Mouse (Mus musculus): ENCODE measurements around the gene Gpr141.
"Not testable (repeated sequence)": the region's sequence is repeated elsewhere in the genome, so short reads cannot be mapped to it uniquely, and the experiment has no call there.

Gene Gpr141

DNA sequence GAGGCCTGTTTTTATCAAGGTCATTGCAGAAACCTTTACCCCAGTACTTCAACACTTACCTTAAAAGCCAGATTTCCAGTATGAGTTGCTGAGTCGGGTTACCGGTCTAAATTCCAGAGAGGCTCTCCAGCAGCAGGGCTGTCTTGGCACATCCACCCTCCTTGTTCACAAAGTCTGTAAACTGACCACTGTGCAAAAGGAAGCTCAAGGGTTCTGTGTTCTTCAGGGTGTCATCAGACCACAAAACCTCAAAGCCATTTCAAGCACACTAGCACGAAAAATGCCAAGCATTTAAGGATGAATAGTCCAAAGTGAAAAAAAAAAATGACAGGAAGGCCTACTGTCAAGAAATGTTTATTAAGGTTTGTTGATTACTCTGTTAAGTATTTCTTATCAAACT, at the start of gene Gpr141:
Gene Gpr141, minus strand, starts transcription at position 187 of the 400 bp plus-strand sequence.
- DNase-seq (ENCODE audit: low spot score in 2 of 2), result no peak

DNA sequence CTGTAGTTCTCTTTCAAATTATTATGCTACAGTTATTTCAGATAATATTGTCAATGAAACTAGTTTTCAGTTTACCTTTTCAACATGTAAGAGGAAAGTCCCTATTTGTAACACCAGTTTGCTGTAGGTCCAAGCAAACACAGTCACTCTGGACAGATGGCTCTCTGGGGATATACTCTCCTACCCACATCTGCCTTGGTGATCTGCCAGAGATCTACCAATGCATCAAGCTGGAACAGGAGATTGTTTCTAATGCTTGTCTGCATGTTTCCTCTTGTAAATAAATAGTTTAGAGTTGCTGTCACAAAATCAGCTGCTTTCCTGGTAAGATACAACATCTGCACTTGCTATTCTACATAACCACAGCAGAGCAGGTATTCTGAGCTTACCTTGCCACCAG, 40.2 kb upstream of the Gpr141 start:
- DNase-seq (ENCODE audit: low spot score in 2 of 2), result no peak

DNA sequence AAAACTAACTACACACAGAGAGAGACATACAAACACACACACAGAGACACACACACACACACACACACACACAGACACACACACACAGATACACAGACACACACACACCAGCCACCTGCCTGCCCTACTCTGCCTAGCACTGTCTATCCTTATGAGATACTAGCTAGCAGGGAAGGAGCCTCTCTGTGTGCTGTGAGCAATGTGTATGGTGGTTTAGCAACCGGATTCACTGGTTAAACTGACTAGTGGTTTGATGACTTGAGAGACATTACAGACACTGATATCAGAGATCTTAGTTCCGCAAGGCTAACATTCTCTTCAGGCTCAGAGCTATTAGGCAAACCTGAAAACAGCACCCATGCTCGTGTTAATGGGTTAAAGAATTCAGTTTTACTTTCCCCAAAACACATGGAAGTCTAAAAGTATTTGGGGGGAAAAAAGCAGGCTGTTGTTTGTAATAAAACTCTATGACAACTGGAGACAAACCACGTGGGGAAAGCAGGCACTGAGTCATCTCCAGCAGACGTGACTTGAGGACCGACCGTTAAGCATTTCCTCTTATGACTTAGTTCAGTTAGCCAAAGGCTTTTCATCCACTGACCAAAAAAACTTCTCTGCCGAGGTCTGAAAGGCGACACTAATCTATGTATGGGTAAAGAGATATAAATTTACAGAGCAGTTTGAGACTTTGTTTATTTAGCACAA, 30.7 kb upstream of the Gpr141 start:
- DNase-seq (ENCODE audit: low spot score in 2 of 2), result no peak

DNA sequence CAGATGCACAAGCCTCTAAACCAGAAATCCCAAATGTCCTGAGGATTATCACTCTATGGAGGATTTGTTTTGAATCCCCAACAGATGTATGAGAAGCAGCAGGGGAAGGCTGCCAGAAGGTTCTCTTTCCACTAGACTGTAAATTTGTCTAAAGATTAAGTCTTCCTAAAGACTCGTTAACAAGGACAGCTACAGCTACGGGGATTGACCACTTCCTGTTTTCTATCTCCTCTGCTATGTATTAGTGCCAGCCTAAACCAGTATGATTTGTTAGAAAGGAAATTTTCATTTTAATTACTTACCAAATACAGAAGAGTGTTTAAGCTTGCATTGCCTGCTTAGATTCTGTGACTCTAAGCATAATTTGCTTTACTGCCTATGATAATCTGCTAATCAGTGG, 30.0 kb upstream of the Gpr141 start:
- no peak for DNase-seq (ENCODE audit: low spot score in 2 of 2)

DNA sequence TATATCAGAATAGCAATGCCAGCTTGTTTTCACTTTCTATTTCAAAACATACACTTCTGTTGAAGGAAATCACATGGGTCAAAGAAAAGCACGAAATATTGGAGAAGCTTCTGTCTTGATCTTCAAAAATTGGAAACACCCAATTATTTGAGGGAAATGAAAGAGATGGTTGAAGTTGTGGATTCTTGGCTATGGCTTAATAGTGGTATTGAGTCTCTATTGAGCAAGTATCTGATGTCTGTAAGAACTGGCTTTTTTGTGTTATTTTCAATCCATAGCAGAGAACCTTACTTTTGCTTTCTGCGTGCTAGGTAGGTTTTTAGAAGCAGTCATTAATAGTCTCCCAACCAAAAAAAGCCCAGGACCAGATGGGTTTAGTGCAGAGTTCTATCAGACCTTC, 19.4 kb upstream of the Gpr141 start:
- no peak for DNase-seq (ENCODE audit: low spot score in 2 of 2)

DNA sequence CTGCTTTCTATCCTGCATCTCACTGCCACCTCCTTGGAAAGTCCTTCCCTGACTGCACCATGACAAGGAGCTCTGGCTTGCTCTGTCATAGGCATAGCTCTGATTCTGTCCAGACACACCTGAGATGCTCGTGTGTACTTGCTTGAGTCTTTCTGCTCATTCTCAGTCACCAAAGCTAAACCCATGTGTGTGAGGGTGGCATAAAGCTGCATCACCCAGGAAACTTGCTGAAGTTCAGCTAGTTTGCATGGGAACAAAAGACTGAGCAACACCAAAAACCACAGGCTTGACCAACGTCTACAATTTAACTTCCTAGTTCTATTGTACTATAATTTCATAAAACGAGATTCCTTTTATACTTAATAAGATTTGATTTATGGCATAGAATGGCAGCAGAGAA, 18.6 kb upstream of the Gpr141 start:
- DNase-seq (ENCODE audit: low spot score in 2 of 2), result no peak

DNA sequence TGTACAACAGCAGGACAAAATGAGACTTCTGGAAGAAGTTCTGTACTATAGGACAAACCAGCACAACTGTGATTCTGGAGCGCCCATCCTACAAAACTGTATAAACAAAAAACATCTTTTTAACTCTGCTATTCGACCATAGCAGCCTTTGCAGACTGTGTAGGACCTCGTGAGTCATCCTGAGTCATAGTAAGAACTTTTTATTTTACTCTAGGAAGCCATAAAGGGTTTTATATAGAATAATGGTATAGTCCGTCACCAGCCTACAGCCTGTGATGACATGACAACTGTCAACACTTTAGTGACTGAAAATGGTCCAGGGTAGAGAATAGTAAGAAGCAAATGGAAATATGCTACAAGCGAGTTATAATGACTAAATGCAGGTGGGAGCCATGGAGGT, 17.6 kb upstream of the Gpr141 start:
- DNase-seq (ENCODE audit: low spot score in 2 of 2), result no peak

DNA sequence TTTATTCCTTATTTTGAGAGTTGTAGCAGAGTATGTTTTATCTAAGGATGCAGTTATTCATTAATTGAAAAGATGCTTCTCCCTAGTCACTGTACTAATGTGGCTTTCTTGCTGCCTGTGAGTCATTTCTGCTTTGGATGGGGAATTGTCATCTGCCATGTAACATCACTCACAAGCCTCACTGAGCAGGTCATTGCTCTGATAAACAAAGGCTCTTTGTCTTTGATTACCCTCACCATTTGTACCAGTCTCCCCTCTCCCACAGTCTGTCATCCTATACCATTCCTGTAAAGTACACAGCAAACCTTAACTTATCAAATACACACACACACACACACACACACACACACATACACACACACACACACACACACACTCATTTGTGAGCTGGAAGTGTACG, 16.1 kb upstream of the Gpr141 start:
- DNase-seq (ENCODE audit: low spot score in 2 of 2), result no peak

DNA sequence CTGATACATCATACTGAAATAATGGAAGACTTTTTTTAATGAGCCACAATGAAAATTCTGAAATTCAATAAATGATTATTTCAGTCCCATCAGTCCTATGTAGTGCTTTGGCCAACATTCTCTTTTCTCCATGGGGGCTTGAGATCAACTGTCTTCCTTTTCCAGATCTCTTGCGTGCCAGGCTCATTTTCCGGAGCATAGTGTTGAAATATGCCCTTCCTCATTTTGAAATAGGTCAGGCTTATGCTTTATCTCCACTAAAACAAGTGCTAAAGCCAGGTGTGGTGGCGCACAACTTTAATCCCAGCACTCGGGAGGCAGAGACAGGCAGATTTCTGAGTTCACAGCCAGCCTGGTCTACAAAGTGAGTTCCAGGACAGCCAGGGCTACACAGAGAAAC, 6.5 kb upstream of the Gpr141 start:
- no peak for DNase-seq (ENCODE audit: low spot score in 2 of 2)

DNA sequence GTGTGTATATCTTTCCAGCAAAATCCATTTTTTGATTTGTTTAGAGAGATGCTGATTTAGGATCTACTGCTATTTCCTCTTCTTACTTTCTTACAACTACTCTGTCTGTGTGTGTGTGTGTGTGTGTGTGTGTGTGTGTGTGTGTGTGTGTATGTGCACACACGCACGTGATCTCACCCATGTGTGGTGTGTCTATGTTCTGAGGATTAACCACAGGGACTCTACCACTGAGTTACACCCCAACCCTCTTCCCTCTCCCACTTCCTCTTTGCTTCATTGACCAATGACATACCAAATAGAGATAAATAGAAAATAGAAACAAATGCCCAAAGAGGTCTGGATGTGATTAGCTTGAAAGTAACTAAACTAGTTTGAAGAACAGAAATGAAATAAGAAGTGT, 4.0 kb upstream of the Gpr141 start:
- DNase-seq (ENCODE audit: low spot score in 2 of 2), result no peak

DNA sequence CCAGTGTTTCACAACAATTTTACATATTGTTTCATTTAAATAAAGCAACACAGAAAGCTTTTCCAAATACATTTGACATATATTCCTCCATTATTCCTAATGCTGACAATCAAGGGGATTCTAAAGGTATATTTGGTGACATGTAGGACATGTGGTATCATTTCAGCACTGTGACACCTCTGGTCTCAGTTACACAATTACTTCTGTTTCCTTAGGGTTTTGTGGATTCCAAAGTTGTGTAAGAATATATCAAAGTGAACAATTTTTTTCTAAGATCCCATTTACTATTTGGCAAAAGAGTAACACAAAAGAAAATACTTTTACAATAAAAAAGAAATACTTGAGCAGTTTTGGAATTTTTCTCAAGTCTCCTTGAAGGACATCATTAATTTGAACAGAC, 2.4 kb downstream of the Gpr141 start:
- no peak for DNase-seq (ENCODE audit: low spot score in 2 of 2)

DNA sequence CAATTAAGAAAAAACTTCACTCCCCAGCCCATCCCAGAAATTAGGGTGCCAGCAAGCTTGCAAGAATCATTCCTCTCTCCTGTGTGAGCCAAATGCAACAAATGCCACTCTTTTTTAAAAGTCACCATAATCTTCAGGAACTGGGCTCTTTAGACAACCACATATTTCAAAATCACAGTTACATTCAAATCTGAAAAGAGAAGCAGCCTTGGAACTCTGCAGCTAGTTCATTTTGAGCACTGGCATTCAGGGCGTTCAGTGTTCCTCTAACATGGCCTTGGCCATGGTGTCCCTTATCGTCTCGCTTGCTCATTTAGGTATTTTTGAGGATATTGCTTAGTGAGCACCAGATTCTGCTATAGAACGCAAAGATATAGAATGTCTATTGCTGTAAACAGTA, 4.1 kb downstream of the Gpr141 start:
- DNase-seq (ENCODE audit: low spot score in 2 of 2), result no peak

DNA sequence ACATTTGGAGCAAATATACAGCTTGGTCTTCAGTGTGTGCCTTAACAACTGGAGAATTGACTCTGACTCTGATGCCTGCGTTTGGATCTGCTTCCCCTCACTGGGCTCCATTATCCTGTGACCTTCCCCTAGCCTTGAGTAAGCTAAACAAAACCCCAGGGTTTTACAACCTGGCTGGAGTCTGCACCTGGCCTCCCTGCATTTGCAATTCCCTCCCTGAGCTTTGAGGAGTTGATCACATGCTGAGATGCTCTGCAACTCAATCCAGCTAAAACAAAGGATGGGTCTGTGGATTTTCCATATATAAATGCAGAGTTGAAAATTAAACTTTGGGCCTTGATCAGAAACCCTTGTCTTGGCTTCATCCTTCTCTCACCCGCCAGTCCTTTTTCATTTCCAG, 4.8 kb downstream of the Gpr141 start:
- no peak for DNase-seq (ENCODE audit: low spot score in 2 of 2)

DNA sequence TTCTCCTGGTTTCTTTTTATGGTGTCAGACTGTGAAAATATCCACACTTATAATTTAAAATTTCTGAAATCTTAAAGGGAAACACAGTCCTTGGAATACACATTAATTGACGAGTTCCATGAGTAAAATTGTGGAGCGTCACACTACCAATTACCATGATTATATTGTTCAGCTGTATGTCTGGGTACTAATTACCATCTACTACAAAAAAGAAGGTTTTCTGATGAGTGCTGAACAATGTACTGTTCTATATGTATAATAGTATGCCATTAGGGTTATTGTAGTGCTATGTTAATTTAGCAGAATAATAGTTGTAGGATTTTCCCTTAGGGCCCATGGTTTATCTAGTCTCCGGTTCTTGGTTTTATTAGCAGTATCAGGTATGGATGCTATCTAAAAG, 29.1 kb downstream of the Gpr141 start:
- DNase-seq (ENCODE audit: low spot score in 2 of 2), result no peak

DNA sequence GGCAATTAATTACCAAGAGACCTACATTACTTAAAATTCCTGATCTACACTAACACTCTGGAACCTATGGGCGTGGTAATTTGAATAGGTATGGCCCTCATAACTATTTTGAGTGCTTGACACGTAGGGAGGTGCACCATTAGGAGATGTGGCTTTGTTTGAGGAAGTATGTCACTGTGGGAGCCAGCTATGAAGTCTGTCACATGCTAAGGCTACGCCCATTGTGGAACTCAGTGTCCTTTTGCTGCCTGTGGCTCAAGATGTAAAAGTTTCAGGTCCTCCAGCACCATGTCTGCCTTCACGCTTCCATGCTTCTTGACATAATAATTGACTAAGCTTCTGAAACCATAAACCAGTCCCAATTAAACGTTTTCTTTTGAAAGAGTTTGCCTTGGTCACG, 29.6 kb downstream of the Gpr141 start:
- DNase-seq (ENCODE audit: low spot score in 2 of 2), result no peak

DNA sequence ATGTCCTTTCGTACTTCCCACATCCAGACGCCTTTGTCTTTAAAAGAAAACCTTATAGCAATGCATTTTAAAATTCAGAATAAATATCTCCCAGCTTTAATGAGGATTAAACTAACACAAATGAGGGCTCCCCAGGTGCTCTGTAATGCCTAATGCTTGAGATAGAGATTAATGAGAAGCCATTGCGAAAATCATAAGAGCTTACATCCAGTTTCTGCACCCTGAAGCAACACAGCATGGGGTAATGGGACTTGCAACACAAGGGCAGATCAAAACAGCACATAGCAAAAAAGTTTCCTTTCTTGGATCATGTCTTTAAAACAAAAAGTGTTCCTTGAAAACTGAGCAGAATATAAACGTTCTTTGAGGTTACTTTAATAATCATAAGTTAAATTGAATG, 30.3 kb downstream of the Gpr141 start:
- no peak for DNase-seq (ENCODE audit: low spot score in 2 of 2)

DNA sequence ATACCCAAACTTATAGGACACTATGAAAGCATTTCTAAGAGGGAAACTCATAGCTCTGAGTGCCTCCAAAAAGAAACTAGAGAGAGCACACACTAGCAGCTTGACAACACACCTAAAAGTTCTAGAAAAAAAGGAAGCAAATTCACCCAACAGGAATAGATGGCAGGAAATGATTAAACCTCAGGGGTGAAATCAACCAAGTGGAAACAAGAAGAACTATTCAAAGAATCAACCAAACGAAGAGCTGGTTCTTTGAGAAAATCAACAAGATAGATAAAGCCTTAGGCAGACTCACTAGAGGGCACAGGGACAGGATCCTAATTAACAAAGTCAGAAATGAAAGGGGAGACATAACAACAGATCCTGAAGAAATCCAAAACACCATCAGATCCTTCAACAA, 36.1 kb downstream of the Gpr141 start:
- not testable (repeated sequence) for DNase-seq (ENCODE audit: low spot score in 2 of 2)

DNA sequence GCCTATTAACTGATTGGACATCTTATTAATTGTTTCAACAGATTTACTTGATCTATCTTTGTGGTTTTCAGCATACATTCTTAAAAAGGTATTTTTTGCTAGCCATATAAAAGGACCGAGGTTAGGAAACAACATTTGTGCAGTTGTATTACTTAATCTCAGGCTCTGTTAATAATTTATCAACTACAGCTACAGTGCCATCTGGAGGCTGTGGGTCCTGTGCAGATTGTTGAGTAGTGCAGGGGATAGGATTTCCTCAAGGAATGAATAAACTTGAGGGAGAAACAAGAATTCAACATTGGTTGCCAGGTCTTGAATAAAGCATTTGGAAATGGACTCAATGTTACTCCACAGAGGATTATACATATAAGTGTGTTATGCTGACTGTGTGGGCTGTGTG, 53.9 kb downstream of the Gpr141 start:
- no peak for DNase-seq (ENCODE audit: low spot score in 2 of 2)

DNA sequence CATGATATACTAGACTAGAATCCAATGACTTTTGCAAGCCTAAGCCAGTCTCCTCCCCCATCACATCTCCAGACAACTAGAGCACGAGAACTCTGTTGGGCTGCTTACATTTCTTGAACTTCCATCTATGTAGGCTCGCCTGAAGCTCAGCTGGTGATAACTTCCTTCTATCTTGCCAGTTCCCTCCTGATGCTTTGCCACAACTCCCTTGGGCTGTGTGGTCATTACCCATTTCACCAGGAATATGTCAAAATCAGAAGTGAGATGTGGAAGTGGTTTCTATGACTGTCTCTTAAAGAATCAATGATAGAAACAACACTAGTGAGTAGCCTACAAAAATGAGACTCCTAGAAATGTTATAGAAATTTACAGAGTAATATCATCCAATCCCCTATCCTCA, 56.9 kb downstream of the Gpr141 start:
- DNase-seq (ENCODE audit: low spot score in 2 of 2), result no peak

DNA sequence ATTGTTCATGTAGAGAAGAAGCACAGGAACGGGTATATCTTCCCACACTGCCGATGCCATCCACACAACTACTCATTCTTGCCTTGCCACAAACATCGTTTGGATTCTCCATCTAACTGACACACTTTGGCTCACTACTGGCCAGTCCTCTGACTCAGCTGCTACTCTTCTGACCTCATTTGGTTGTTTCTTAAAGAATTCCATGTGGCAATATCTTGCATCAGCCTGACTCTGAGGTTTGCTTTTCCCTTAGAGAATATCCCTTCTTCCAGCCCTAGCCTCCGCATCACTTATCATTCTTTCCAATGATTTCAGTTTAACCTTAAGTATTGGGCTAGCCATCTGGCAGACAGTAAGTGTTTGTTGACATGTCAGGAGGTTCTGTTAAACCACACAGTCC, 59.8 kb downstream of the Gpr141 start:
- DNase-seq (ENCODE audit: low spot score in 2 of 2), result no peak

DNA sequence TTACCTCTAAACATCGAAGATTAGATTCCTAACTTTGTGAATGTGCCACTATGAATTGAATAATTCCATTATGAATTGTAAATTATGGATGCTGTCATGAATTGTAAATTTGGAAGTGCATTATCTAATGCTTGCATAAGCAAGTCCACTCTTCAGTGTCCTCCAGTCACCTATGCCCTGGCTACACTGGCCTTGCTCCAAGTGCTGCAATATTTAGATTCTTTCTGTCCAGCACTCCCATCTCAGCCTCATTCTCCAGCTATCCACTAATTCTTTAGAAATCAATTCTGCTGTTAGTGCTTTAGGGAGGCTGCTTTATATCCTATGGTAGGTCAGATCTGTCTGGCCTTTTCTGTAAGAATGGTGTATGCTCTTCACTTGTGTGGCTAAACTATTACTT, 60.8 kb downstream of the Gpr141 start:
- DNase-seq (ENCODE audit: low spot score in 2 of 2), result no peak

DNA sequence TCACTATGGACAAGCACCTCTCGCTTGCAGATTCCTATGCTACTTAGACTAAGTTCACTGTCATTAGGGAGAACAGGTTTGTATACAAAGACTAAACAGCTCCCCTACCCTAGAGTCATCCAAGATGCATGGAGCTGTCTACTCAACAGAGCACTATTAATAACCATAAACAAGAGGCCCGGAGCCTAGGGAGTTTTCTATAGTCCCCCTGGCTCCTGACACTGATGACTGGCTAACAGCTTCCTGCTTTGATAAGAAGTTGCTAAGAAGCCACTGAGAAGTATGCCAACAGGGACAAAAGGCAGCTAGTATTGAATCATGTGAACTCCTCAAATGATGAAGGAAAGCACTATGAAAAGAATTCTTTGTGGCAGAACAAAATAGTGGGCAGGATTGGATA, 78.3 kb downstream of the Gpr141 start:
- DNase-seq (ENCODE audit: low spot score in 2 of 2), result no peak

DNA sequence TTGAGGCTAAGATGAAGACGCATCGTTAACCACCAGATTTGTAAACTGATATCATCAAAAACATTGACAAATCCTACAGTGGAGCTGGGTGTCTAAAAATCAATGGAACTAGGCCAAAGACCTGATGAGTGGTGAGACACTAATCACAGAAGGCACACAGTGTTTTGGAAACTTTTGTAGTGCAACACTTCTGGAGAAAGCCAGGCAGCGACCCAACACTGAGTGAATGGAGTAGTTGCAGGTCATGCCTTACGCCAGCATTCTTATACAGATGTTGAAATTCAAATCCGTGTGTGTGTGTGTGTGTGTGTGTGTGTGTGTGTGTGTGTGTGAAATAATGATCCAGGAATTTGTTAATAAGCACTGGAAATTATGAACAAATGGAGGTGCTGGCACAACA, 79.5 kb downstream of the Gpr141 start:
- no peak for DNase-seq (ENCODE audit: low spot score in 2 of 2)

DNA sequence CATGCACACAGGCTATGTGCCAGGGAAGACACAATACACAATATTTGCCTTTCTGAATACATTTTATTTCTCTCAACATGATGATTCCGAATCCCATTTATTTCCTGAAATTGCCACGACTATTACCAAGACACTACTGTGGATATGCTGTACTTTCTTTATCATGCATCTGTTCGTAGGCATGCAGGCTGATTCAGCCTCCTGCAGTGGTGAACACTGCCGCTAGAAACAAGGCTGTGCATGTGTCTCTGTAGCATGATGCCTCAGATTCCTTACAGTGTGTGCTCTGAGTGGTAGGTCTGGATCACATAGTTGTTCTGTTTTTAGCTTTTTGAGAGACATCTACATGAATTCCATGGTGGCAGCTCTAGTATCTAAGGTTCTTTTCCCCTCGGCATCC, 89.5 kb downstream of the Gpr141 start:
- DNase-seq (ENCODE audit: low spot score in 2 of 2), result peak in 1 of 2 experiments; percentile 17
